Mouse (Mus musculus) gastrocnemius, postnatal 25 days (tissue): ENCODE measurements around the gene Rps6kb2. TPM values are rescaled to one million over a fixed set of nuclear protein-coding genes. Genes with fewer than 3 reads are reported as not detected.

Experiments used
- DNase-seq: peaks from one replicate; pipeline ENCODE4 v3.0.0; 2022
- total RNA-seq, 2 experiments: library from RNA; stranded (reverse); gene quantifications; 1 replicate in 1 of 2; 2 replicates in 1 of 2; pipeline ENCODE4 v1.2.3; 2021

Rps6kb2 gene
- total RNA-seq, 2 experiments from 2014 or later: 19.9 to 24.4 TPM

- DNase-seq: no peak
These were observed 46.1 kb downstream of the Rps6kb2 start for GRCm38 (mm10) chr19:4117006-4117405.

DNA sequence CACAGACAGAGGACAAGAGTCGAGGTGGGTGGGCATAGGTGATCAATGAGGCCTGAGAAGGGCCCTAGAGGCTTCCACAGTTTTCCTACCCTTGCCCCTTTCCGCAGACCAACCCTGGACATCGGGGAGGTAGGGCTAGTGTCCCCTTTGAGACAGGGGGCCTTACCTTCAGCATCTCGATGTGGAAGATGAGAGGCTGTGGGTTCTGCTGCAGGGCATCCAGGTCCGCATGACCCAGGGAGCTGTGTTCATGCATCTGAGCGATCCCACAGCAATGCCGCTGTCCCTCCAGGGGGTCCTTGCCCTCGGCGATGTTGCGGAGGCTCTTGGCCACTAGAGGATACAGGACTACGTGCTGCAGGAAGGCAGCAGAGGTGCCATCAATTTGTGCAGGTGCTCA lies 47.3 kb downstream of the Rps6kb2 start:
- DNase-seq: no peak

- no peak for DNase-seq
These were observed 48.0 kb downstream of the Rps6kb2 start for GRCm38 (mm10) chr19:4115144-4115543.

DNA sequence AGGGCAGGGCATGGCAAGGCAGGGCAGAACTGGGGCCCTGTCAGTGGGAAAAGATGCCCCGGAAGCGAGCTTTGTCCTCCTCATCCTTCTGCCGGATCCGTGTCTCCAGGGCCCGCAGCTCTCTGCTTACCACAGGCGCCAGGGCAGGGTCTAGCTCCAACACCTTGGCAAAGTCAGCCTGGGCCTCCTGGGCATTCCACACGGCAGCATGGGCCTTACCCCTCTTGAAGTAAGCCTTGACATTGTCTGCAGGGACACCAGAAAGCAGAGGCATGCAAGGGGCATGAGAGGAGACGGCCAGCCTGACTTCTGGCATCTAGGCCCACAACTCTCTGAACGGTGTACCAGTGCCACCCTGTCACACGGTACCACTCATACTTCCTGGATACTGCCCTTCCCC lies 48.6 kb downstream of the Rps6kb2 start:
- no peak for DNase-seq

GRCm38 (mm10) chr19:4113806-4114230 lies 49.3 kb downstream of the Rps6kb2 start:
- DNase-seq: no peak

GRCm38 (mm10) chr19:4113186-4113805 lies 49.9 kb downstream of the Rps6kb2 start:
- peak; percentile 75 for DNase-seq

- DNase-seq: no peak
These were observed 50.8 kb downstream of the Rps6kb2 start for GRCm38 (mm10) chr19:4112063-4112960.

DNA sequence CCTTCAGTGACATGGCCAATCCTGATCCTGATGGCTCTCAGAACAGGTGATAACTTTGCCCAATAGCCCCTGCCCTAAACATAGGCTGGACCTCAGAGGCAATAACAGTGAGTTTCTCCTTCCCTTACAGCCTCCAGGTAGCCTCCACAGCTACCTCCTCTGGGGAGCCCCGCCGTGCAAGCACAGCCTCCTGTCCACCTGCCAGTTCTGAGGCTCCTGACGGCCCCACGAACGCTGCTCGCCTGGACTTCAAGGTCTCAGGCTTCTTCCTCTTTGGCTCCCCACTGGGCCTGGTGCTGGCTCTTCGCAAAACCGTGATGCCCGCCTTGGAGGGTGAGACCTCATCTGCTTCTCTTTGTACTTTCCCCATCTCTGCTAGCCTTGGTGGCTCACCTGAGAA lies 54.6 kb downstream of the Rps6kb2 start:
- no peak for DNase-seq

DNA sequence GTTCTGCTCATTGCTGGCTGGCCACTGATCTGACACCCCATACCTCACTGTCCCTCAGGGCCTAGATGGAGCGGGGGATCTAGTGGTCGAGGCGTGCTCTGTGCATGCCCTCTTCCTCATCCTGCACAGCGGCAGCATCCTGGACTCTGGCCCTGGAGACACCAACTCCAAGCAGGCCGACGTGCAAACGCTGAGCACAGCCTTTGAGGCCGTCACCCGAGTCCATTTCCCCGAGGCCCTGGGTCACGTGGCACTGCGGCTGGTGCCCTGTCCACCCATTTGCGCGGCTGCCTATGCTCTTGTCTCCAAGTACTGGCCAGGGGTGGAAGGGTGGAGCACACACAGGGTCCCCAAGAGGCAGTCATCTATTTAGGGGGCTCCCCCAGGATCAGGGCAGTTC lies 56.5 kb downstream of the Rps6kb2 start:
- no peak for DNase-seq

DNA sequence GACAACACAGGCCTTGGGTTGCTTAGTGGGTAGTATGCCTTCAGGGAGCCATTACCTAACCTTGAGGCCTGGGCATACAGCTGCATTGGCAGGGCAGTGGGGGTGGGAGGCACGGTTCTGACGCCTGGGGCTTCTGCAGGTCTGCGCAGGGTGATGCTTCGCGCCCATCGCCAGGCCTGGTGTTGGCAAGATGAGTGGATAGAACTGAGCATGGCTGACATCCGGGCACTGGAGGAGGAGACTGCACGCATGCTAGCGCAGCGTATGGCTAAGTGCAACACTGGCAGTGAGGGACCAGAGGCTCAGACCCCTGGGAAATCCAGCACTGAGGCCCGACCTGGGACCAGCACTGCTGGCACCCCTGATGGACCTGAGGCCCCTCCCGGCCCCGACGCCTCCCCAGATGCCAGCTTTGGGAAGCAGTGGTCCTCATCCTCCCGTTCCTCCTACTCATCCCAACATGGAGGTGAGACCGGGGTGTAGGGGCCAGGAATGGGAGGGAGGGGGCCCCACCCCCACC lies 58.4 kb downstream of the Rps6kb2 start:
- no peak for DNase-seq

Other genes starting within 250 kb of the Rps6kb2 start
- 1 to 10 TPM; 1.4 to 1.7 TPM for gene Aldh3b1, start 233.5 kb downstream of the Rps6kb2 start, total RNA-seq
- gene Unc93b1, start 228.2 kb downstream of the Rps6kb2 start, total RNA-seq: 10 to 100 TPM in 1 of 2 experiments, 1 to 10 TPM in 1; 8.4 to 10.2 TPM
- not detected for gene Aldh3b3, start 204.7 kb downstream of the Rps6kb2 start, total RNA-seq
- 1 to 10 TPM in 1 of 2 experiments, not detected in 1; 1.0 TPM for gene Aldh3b2, start 191.0 kb downstream of the Rps6kb2 start, total RNA-seq
- 1 to 10 TPM; 1.7 to 2.7 TPM for gene Acy3, start 176.8 kb downstream of the Rps6kb2 start, total RNA-seq
- gene Tbx10, start 170.6 kb downstream of the Rps6kb2 start, total RNA-seq: not detected
- 10 to 100 TPM; 21.5 to 23.1 TPM for gene Nudt8, start 162.8 kb downstream of the Rps6kb2 start, total RNA-seq
- under 1 TPM; 0.31 to 0.35 TPM for gene Gm49405, start 162.7 kb downstream of the Rps6kb2 start, total RNA-seq
- gene Doc2g, start 160.0 kb downstream of the Rps6kb2 start, total RNA-seq: under 1 TPM; 0.69 to 0.75 TPM
- 100 to 1,000 TPM; 412 to 474 TPM for gene Ndufv1, start 150.5 kb downstream of the Rps6kb2 start, total RNA-seq
- gene Gstp1, start 125.4 kb downstream of the Rps6kb2 start, total RNA-seq: 100 to 1,000 TPM; 344 to 356 TPM
- gene Gstp2, start 117.3 kb downstream of the Rps6kb2 start, total RNA-seq: 100 to 1,000 TPM; 118 to 133 TPM
- not detected for gene Gstp3, start 103.8 kb downstream of the Rps6kb2 start, total RNA-seq
- gene Cabp2, start 81.8 kb downstream of the Rps6kb2 start, total RNA-seq: not detected
- gene Cdk2ap2, start 66.2 kb downstream of the Rps6kb2 start, total RNA-seq: 10 to 100 TPM; 17.8 to 23.4 TPM
- gene Pitpnm1, start 63.4 kb downstream of the Rps6kb2 start, total RNA-seq: 1 to 10 TPM; 2.8 to 5.7 TPM
- 10 to 100 TPM; 58.2 to 68.5 TPM for gene Aip, start 37.5 kb downstream of the Rps6kb2 start, total RNA-seq
- gene Gpr152, start 23.6 kb downstream of the Rps6kb2 start, total RNA-seq: not detected
- gene Cabp4, start 19.3 kb downstream of the Rps6kb2 start, total RNA-seq: not detected
- gene Coro1b, start 14.7 kb downstream of the Rps6kb2 start, total RNA-seq: 10 to 100 TPM; 15.9 to 24.1 TPM
- under 1 TPM in 1 of 2 experiments, not detected in 1; 0.35 TPM for gene Ptprcap, start 9.8 kb downstream of the Rps6kb2 start, total RNA-seq
- 10 to 100 TPM; 17.7 to 20.0 TPM for gene Carns1, start 12.1 kb upstream of the Rps6kb2 start, total RNA-seq
- 1 to 10 TPM; 4.7 to 5.9 TPM for gene Tbc1d10c, start 27.9 kb upstream of the Rps6kb2 start, total RNA-seq
- gene Ppp1ca, start 28.7 kb upstream of the Rps6kb2 start, total RNA-seq: 100 to 1,000 TPM; 206 to 208 TPM
- gene Rad9a, start 38.3 kb upstream of the Rps6kb2 start, total RNA-seq: 1 to 10 TPM; 2.5 to 3.5 TPM
- gene Clcf1, start 50.9 kb upstream of the Rps6kb2 start, total RNA-seq: under 1 TPM; 0.28 to 0.59 TPM
- not detected for gene AC109138.7, start 51.0 kb upstream of the Rps6kb2 start, total RNA-seq
- gene Pold4, start 68.5 kb upstream of the Rps6kb2 start, total RNA-seq: 10 to 100 TPM; 13.0 to 21.1 TPM
- gene Ssh3, start 105.8 kb upstream of the Rps6kb2 start, total RNA-seq: 1 to 10 TPM; 3.4 to 3.9 TPM
- gene Ankrd13d, start 119.8 kb upstream of the Rps6kb2 start, total RNA-seq: under 1 TPM; 0.33 to 0.64 TPM
- gene Grk2, start 142.9 kb upstream of the Rps6kb2 start, total RNA-seq: 10 to 100 TPM; 39.2 to 47.9 TPM
- 10 to 100 TPM; 26.5 to 28.3 TPM for gene Kdm2a, start 234.9 kb upstream of the Rps6kb2 start, total RNA-seq